Mouse (Mus musculus) neutrophil, adult 65 days (primary cell): Measurements from ENCODE around the gene Add1. TPM values are rescaled to one million over a fixed set of nuclear protein-coding genes. Genes with fewer than 3 reads are reported as not detected.

ENCODE experiments used
- total RNA-seq: library from RNA; stranded (reverse); gene quantifications from 2 replicates; pipeline ENCODE4 v1.2.4, GENCODE M21; 2023

Add1 gene
- total RNA-seq, result 187 and 193 TPM in 2 replicates

DNA sequence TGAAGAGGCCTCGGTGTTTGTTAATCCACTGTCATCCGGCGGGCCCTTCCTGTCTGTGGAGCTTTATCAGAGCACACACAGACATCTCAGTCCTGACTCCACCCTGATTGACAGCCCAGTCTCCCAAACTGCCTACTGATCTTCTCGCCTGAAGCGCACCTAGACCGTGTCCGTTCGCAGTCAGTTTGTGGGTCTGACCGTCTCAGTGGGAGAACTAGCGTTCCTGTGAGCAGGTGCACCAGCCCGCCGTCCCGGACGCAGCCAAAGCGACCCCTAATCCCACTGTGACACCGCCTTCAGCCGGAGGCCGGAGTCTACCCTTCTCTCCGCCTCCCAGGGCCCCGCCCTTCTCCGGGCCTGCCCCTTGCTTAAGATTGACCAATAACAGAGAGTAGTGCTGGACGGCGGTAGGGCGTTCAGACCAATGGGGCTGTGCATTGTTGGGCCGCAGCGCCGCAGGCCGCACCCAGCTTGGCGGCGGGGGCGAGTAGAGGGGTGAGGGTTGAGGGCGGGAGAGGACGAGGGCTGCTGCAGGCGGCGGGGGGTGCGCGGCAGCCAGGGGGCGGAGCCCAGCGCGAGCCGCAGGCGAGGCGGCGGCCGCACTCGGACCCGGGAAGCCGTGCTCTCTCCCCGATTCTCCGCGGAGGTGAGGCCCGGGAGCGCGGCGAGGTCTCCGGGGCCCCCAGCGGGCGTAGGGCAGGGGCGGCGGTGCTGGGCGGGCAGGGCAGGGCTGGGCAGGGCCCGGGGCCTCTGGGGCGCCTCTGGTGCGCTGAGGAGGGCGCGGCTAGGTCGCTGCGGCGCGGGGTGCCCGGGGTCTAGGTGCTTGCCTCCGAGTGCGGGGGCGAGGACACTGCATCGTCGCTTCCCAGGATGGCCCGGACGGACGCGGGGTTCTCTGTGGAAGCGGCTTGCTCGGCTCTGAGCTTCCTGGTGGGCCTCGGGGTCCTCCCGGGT, at the start of gene Add1:
Add1 (plus strand) TSS at position 397 of the 954 bp plus-strand sequence.

DNA sequence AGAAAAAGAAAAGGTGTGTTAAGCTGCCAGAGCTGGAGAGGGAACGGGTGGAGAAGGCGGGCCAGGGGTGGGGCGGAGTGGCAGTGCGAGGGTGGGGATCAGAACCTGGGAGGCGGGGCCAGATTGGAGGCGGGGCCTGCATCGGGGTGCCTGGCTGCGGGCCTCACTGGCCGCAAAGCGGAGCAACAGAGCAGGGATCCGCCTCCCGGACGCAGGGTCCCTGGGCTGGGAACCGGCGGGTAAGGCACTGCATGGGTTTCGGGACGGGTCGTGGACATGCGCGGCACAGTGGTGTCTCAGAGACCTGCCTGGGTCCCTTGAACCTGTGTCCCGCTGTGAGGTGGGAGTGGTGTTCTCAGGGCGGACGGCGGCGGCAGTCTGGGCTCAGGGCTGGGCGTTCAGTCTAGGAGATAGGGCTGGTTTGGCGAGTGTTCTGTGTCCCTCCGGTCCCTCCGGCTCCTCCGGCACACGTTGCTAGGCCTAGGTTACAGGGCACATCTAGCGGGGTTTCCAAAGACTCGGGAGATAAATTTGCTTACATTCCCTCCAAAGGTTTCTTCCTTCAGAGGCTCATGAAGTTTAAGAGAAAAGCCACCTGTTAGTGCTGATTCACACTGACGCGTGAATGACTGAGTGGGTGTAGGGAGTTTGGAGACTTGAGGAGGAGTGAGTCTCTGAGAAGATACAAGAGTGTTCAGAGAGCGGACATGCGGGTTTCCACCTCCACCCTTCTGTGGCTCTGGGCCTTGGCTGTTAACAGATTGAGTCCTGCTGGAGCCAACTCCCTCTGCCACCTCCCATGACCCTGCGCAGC, 47.6 kb upstream of the Add1 start, which contains the start of gene Sh3bp2:
Sh3bp2 (plus strand) TSS at position 176 of the 814 bp plus-strand sequence.

GRCm38 (mm10) chr5:34636481-34637287, 63.2 kb downstream of the Add1 start, which contains the start of gene Mfsd10:
Gene Mfsd10 (minus strand): TSS chr5:34637212.

GRCm38 (mm10) chr5:34659686-34660590, 86.5 kb downstream of the Add1 start, which contains the start of the genes Nop14 and Grk4:
Gene Nop14 (minus strand): TSS chr5:34660148.
Gene Grk4 (plus strand): TSS chr5:34660379.

Other genes with a start within 250 kb of the Add1 start
- gene Rnf4, start 237.4 kb upstream of the Add1 start, total RNA-seq, result 150 and 201 TPM in 2 replicates
- gene Fam193a, start 203.7 kb upstream of the Add1 start, total RNA-seq, result 43.1 and 44.6 TPM in 2 replicates
- gene Tnip2, start 59.7 kb upstream of the Add1 start, total RNA-seq, result 15.0 and 18.3 TPM in 2 replicates
- 82.3 and 93.5 TPM in 2 replicates for gene Sh3bp2, start 47.8 kb upstream of the Add1 start, total RNA-seq
- 44.8 and 66.3 TPM in 2 replicates for gene Mfsd10, start 63.5 kb downstream of the Add1 start, total RNA-seq
- gene Nop14, start 86.5 kb downstream of the Add1 start, total RNA-seq, result 4.2 and 5.1 TPM in 2 replicates
- 2.7 TPM in 2 replicates for gene Grk4, start 86.7 kb downstream of the Add1 start, total RNA-seq
- 20.4 and 31.1 TPM in 2 replicates for gene Htt, start 188.1 kb downstream of the Add1 start, total RNA-seq